Mouse (Mus musculus) stomach, postnatal 0 days (tissue): ENCODE results near the gene Cacna2d1.

Experiments used
- CTCF ChIP-seq: IDR thresholded peaks from 2 replicates; pipeline ENCODE4 v1.5.1; 2016; ENCODE audit warnings: antibody characterized with exemption, low read depth, mild to moderate bottlenecking, moderate library complexity
- EP300 ChIP-seq: optimal IDR thresholded peaks from 2 replicates; pipeline ENCODE3; 2016; ENCODE audit warnings: antibody characterized with exemption

DNA sequence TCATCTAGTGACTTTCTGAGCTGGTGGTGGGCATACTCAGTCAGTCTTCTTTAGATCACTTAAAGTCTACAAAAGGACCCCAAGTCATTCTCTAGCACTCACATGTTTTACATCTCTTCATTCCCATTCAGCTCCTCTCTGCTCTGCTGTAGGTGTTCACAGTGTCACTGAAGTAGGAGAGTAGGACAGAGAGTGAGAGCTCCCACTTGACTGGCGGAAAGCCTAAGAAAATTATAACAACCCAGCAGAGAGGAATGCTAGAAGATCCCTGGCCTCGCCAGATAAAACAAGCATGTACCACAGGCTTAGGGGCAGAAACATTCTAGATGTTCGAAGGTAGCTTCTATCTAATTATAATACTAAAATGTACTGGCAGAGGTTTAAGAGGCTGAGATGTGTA, 256.7 kb downstream of the Cacna2d1 start:
- TF ChIP-seq CTCF (no peak), EP300 (no peak)
